Mouse (Mus musculus) bone marrow macrophage, adult 2 months (primary cell): ENCODE data around the gene Plac9a.
"Not testable (repeated sequence)": the region's sequence is repeated elsewhere in the genome, so short reads cannot be mapped to it uniquely, and the experiment has no call there.

Experiments used
- CTCF ChIP-seq: IDR thresholded peaks from 2 replicates; pipeline ENCODE4 v1.5.1; 2012; ENCODE audit warnings: low read depth, mild to moderate bottlenecking, low read length, moderate library complexity
- POLR2A ChIP-seq: IDR thresholded peaks from 2 replicates; pipeline ENCODE4 v1.6.1; 2012; ENCODE audit warnings: mild to moderate bottlenecking, low read depth, low read length, borderline replicate concordance

DNA sequence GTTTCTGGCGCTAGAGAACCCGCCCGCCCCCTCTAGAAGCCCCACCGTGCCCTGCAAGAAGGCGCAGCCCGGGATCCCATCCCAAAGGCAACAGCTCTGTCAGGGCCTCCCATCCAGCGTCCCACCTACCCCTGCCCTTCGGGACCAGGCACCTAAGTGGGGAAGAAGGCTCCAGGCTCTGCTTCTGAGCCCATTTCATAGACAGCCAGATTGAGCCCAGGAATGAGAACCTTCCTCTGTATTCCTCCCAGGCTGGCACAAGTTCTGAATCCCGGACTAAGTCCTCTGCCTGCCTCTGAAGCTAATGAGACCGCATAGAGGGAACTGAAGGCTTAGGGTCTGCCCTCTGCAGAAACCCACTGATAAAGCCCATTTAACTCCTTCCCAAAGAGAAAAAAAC is at the start of gene Plac9a:
- TF ChIP-seq CTCF, POLR2A: not testable (repeated sequence)
